Mouse (Mus musculus) E14TG2a.4 (cell line): ENCODE data around the gene Tmem95.

Experiments
- CTCF ChIP-seq: conservative IDR thresholded peaks from 2 replicates; pipeline ENCODE4 v1.5.1; 2014; ENCODE audit warnings: low read length
- NANOG ChIP-seq: IDR thresholded peaks from 2 replicates; pipeline ENCODE4 v1.6.1; 2014; ENCODE audit warnings: borderline replicate concordance, low read length, mixed read lengths

GRCm38 (mm10) chr11:69837952-69838713 lies 39.7 kb downstream of the Tmem95 start, which contains the start of gene Tmem256:
- TF ChIP-seq CTCF (no peak), NANOG (no peak)
